Mouse (Mus musculus): ENCODE measurements at regions not wholly inside any gene's neighbourhood (a gene's known extent, or its start where the extent isn't known, plus 50 kb on each side); places are given as distances from the start of the nearest gene placed in this dataset.

DNA sequence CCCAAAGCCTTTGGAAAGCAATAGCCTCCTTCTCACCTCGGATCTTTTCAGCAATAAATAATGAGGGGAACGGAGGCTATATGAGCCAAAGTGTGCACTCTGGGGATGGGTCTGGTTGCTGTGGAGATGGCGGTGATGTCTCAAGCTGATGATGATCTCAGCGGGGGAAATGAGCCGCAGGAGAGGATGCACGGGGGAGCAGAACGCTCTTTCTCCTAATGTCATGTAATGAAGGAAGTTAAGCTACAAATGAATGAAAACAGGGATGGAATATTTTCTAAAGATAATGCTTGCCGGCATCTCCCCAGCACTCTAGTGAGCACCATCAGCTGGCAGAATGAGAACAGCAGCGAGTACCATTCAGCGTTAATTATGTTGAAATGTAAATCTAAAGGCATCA, 355.7 kb downstream of the Lmx1a start:
- WGBS, result 54% methylated on average over 10 of the region's 10 CpGs
- no peak overlapping the region for H3K27ac ChIP-seq (ENCODE audit: insufficient read depth, low read depth, low read length)
- H3K4me1 ChIP-seq (ENCODE audit: control insufficient read depth, insufficient read depth, low read length), result no peaks in the 10 kb centered on the region
- TF ChIP-seq CTCF (conservative IDR thresholded peaks at IDR 0.05; ENCODE audit: insufficient read depth, insufficient read length, low read depth, low read length) (no peak), POLR2A (IDR thresholded peaks at IDR 0.05; ENCODE audit: low read depth, low read length) (no peak)
- no peaks in the 10 kb centered on the region for H3K36me3 ChIP-seq (ENCODE audit: control insufficient read depth, insufficient read depth, low read length)
- H3K27me3 ChIP-seq (replicated peaks; ENCODE audit: control insufficient read depth, insufficient read depth, low read length), result no peaks in the 10 kb centered on the region
- H3K4me3 ChIP-seq (ENCODE audit: insufficient read depth, low read depth, low read length), result no peak overlapping the region
- no peak for DNase-seq

DNA sequence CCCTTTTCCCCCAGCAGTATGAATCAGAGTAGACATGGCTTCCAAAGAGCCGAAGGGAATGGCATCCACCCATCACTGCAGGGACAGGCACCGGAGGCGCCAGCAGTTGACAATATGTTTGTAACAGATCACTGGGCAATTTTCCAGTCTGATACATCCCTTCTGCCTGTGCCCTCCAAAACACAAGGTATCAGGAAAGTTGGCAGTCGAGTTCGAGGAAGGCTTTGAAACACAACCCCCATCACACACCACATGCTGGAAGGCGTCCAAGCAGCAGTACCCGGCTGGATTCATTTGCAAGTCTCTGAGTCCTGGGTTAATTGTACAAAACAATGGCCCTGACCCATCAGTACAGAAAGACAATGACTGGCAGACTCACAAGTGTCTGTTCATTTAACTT, 357.3 kb downstream of the Lmx1a start:
- H3K27ac ChIP-seq (ENCODE audit: insufficient read depth, low read depth, low read length), result no peak overlapping the region
- H3K4me3 ChIP-seq (ENCODE audit: insufficient read depth, low read depth, low read length), result no peak overlapping the region
- H3K4me1 ChIP-seq (ENCODE audit: control insufficient read depth, insufficient read depth, low read length), result no peaks in the 10 kb centered on the region
- DNase-seq, result no peak
- TF ChIP-seq POLR2A (IDR thresholded peaks at IDR 0.05; ENCODE audit: low read depth, low read length), result no peak
- H3K36me3 ChIP-seq (ENCODE audit: control insufficient read depth, insufficient read depth, low read length), result no peaks in the 10 kb centered on the region
- H3K27me3 ChIP-seq (replicated peaks; ENCODE audit: control insufficient read depth, insufficient read depth, low read length), result no peaks in the 10 kb centered on the region
- 68% methylated on average over 7 of the region's 7 CpGs for WGBS

DNA sequence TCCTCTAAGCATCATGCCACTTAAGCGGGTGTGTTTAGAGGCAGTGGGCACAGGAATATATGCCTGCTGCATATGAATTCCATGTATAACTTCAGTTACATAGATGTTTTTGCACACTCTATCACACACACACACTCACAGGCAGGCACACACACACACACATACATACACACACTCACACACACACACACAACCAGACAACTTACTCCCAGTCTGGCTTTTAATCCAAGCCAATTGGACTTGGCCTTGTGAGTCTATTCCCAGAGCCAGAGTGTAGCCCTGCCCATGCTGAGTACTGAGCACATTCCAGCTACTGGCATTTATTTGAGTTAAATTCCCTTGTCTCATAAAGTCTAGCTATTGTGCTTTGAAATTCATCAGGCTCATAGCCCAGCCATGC, 357.7 kb downstream of the Lmx1a start:
- 100% methylated on average over 1 of the region's 1 CpGs for whole genome bisulfite sequencing
- Histone ChIP-seq H3K4me1 (ENCODE audit: control insufficient read depth, insufficient read depth, low read length) (no peaks in the 10 kb centered on the region), H3K27ac (ENCODE audit: insufficient read depth, low read depth, low read length) (no peak overlapping the region), H3K27me3 (replicated peaks; ENCODE audit: control insufficient read depth, insufficient read depth, low read length) (no peaks in the 10 kb centered on the region), H3K4me3 (ENCODE audit: insufficient read depth, low read depth, low read length) (no peak overlapping the region), H3K36me3 (ENCODE audit: control insufficient read depth, insufficient read depth, low read length) (no peaks in the 10 kb centered on the region)
- no peak for TF ChIP-seq CTCF (conservative IDR thresholded peaks at IDR 0.05; ENCODE audit: insufficient read depth, insufficient read length, low read depth, low read length)
- TF ChIP-seq POLR2A (IDR thresholded peaks at IDR 0.05; ENCODE audit: low read depth, low read length), result no peak
- no peak for DNase-seq

DNA sequence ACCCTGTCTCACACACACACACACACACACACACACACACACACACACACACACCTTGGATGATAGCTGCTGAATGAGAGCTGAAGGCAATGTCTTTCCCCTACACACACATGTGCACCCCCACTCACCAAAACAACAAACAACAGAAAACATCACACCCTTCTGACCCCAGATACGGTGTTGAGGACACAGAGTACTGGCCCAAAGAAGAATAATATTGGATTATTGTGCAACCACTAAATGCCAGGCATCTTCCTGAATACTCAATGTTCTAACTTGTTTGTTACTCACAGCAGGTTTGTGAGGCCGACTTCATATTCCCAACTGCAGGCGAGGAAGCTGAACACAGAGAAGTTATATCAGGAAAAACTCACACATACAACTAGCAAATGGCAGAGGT, 360.9 kb downstream of the Lmx1a start:
- DNase-seq, result no peak
- Histone ChIP-seq H3K4me1 (ENCODE audit: control insufficient read depth, insufficient read depth, low read length) (no peaks in the 10 kb centered on the region), H3K27ac (ENCODE audit: insufficient read depth, low read depth, low read length) (no peak overlapping the region), H3K4me3 (ENCODE audit: insufficient read depth, low read depth, low read length) (no peak overlapping the region), H3K36me3 (ENCODE audit: control insufficient read depth, insufficient read depth, low read length) (no peaks in the 10 kb centered on the region), H3K27me3 (replicated peaks; ENCODE audit: control insufficient read depth, insufficient read depth, low read length) (no peaks in the 10 kb centered on the region)
- no peak for TF ChIP-seq POLR2A (IDR thresholded peaks at IDR 0.05; ENCODE audit: low read depth, low read length)
- TF ChIP-seq CTCF (conservative IDR thresholded peaks at IDR 0.05; ENCODE audit: insufficient read depth, insufficient read length, low read depth, low read length), result no peak
- 88% methylated on average over 3 of the region's 3 CpGs for WGBS

- no peak overlapping the region for H3K27ac ChIP-seq (ENCODE audit: insufficient read depth, low read depth, low read length)
- no peak overlapping the region for H3K4me3 ChIP-seq (ENCODE audit: insufficient read depth, low read depth, low read length)
- no peaks in the 10 kb centered on the region for H3K36me3 ChIP-seq (ENCODE audit: control insufficient read depth, insufficient read depth, low read length)
- H3K4me1 ChIP-seq (ENCODE audit: control insufficient read depth, insufficient read depth, low read length), result no peaks in the 10 kb centered on the region
- TF ChIP-seq CTCF (conservative IDR thresholded peaks at IDR 0.05; ENCODE audit: insufficient read depth, insufficient read length, low read depth, low read length) (no peak), POLR2A (IDR thresholded peaks at IDR 0.05; ENCODE audit: low read depth, low read length) (no peak)
- no peaks in the 10 kb centered on the region for H3K27me3 ChIP-seq (replicated peaks; ENCODE audit: control insufficient read depth, insufficient read depth, low read length)
- WGBS, result 11% methylated on average over 6 of the region's 7 CpGs
- no peak for DNase-seq
Observed at GRCm38 (mm10) chr1:168056479-168056878, 367.4 kb downstream of the Lmx1a start.

DNA sequence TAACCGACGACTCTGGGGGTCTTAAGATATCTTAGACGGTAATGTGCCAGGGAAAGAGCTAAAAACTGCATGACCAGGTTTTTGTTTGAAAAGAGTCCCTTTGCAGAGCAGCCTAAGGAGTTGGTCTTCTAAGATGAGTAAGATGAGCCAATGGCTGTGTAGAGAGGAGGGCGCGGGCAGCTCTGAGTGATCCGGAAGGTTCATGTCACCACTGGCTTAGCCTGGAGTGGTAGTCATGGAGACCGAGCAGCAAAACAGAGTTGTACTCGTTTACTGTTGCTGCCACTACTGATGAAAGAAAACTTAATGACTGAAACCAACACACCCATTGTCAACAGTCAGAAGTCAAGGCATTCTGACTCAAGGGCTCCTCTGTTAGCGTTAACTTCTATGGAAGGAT, 368.4 kb downstream of the Lmx1a start:
- DNase-seq, result no peak
- WGBS, result 83% methylated on average over 9 of the region's 9 CpGs

GRCm38 (mm10) chr1:168058769-168059168, 369.7 kb downstream of the Lmx1a start:
- Histone ChIP-seq H3K27me3 (replicated peaks; ENCODE audit: control insufficient read depth, insufficient read depth, low read length) (no peaks in the 10 kb centered on the region), H3K4me3 (ENCODE audit: insufficient read depth, low read depth, low read length) (no peak overlapping the region), H3K36me3 (ENCODE audit: control insufficient read depth, insufficient read depth, low read length) (no peaks in the 10 kb centered on the region), H3K27ac (ENCODE audit: insufficient read depth, low read depth, low read length) (no peak overlapping the region), H3K4me1 (ENCODE audit: control insufficient read depth, insufficient read depth, low read length) (no peaks in the 10 kb centered on the region)
- WGBS, result 94% methylated on average over 4 of the region's 4 CpGs
- no peak for TF ChIP-seq CTCF (conservative IDR thresholded peaks at IDR 0.05; ENCODE audit: insufficient read depth, insufficient read length, low read depth, low read length)
- TF ChIP-seq POLR2A (IDR thresholded peaks at IDR 0.05; ENCODE audit: low read depth, low read length), result no peak
- no peak for DNase-seq

More for the DNA sequence above, 368.4 kb downstream of the Lmx1a start:
- H3K4me3 ChIP-seq (ENCODE audit: insufficient read depth, low read depth, low read length), result no peak overlapping the region
- no peaks in the 10 kb centered on the region for H3K36me3 ChIP-seq (ENCODE audit: control insufficient read depth, insufficient read depth, low read length)
- no peak overlapping the region for H3K27ac ChIP-seq (ENCODE audit: insufficient read depth, low read depth, low read length)
- TF ChIP-seq POLR2A (IDR thresholded peaks at IDR 0.05; ENCODE audit: low read depth, low read length), result no peak
- TF ChIP-seq CTCF (conservative IDR thresholded peaks at IDR 0.05; ENCODE audit: insufficient read depth, insufficient read length, low read depth, low read length), result no peak
- H3K4me1 ChIP-seq (ENCODE audit: control insufficient read depth, insufficient read depth, low read length), result no peaks in the 10 kb centered on the region
- no peaks in the 10 kb centered on the region for H3K27me3 ChIP-seq (replicated peaks; ENCODE audit: control insufficient read depth, insufficient read depth, low read length)

Data from kidney, adult 2 months (tissue).